Mouse (Mus musculus): ENCODE data around the gene Pagr1b.

- TF ChIP-seq CTCF (IDR thresholded peaks at IDR 0.05; ENCODE audit: low read depth) (no peak), EP300 (optimal IDR thresholded peaks at IDR 0.05) (no peak)
These were observed 31.4 kb downstream of the Pagr1b start for GRCm38 (mm10) chr7:126984667-126985444.

All from stomach, postnatal 0 days (tissue).